Mouse (Mus musculus): ENCODE measurements around the gene Clec3b. TPM values are rescaled to one million over a fixed set of nuclear protein-coding genes. Genes with fewer than 3 reads are reported as not detected.
A peak's percentile ranks its signal among the peaks of the same experiment; 100 is the strongest.

The Clec3b gene
- polyA plus RNA-seq, 1 experiment from 2014 or later, result 0.51 TPM

- 77% methylated on average over 1 of the region's 1 CpGs for WGBS
- no peak overlapping the region for H3K27ac ChIP-seq (replicated peaks; ENCODE audit: low read depth, low read length)
- peaks cover 26% of the 10 kb centered on the region for H3K36me3 ChIP-seq (ENCODE audit: control insufficient read depth, insufficient read depth, low read length)
- no peak overlapping the region for H3K9ac ChIP-seq (replicated peaks; ENCODE audit: low read length)
- H3K27me3 ChIP-seq (ENCODE audit: control insufficient read depth, insufficient read depth, low read length), result no peaks in the 10 kb centered on the region
- H3K9me3 ChIP-seq (ENCODE audit: control insufficient read depth, low read length), result no peaks in the 10 kb centered on the region
- H3K4me2 ChIP-seq (ENCODE audit: low read length), result no peak overlapping the region
- no peak overlapping the region for H3K4me3 ChIP-seq (replicated peaks; ENCODE audit: low read depth, low read length)
- H3K4me1 ChIP-seq (ENCODE audit: control insufficient read depth, insufficient read depth, low read length), result peaks cover 14% of the 10 kb centered on the region
- ATAC-seq (ENCODE audit: low FRiP score, low TSS enrichment) (no peak), DNase-seq (no peak)
These were observed 35.2 kb upstream of the Clec3b start for GRCm38 (mm10) chr9:123115566-123115965.

- no peak for DNase-seq
These were observed 27.7 kb upstream of the Clec3b start for GRCm38 (mm10) chr9:123123017-123123416.

GRCm38 (mm10) chr9:123123571-123124412 is 27.0 kb upstream of the Clec3b start:
- Histone ChIP-seq H3K4me1 (ENCODE audit: control insufficient read depth, insufficient read depth, low read length) (no peaks in the 10 kb centered on the region), H3K27ac (replicated peaks; ENCODE audit: low read depth, low read length) (no peak overlapping the region), H3K4me2 (ENCODE audit: low read length) (no peak overlapping the region), H3K9ac (replicated peaks; ENCODE audit: low read length) (no peak overlapping the region), H3K4me3 (replicated peaks; ENCODE audit: low read depth, low read length) (no peak overlapping the region), H3K27me3 (ENCODE audit: control insufficient read depth, insufficient read depth, low read length) (no peaks in the 10 kb centered on the region), H3K36me3 (ENCODE audit: control insufficient read depth, insufficient read depth, low read length) (peaks cover 78% of the 10 kb centered on the region), H3K9me3 (ENCODE audit: control insufficient read depth, low read length) (no peaks in the 10 kb centered on the region)
- DNase-seq (peak; percentile 58), ATAC-seq (ENCODE audit: low FRiP score, low TSS enrichment) (no peak)
- 96% methylated on average over 6 of the region's 6 CpGs for WGBS

More at GRCm38 (mm10) chr9:123123017-123123416, 27.7 kb upstream of the Clec3b start:
- Histone ChIP-seq H3K36me3 (ENCODE audit: control insufficient read depth, insufficient read depth, low read length) (peaks cover 72% of the 10 kb centered on the region), H3K4me3 (replicated peaks; ENCODE audit: low read depth, low read length) (no peak overlapping the region), H3K27ac (replicated peaks; ENCODE audit: low read depth, low read length) (no peak overlapping the region), H3K4me1 (ENCODE audit: control insufficient read depth, insufficient read depth, low read length) (no peaks in the 10 kb centered on the region), H3K27me3 (ENCODE audit: control insufficient read depth, insufficient read depth, low read length) (no peaks in the 10 kb centered on the region), H3K9me3 (ENCODE audit: control insufficient read depth, low read length) (no peaks in the 10 kb centered on the region), H3K9ac (replicated peaks; ENCODE audit: low read length) (no peak overlapping the region), H3K4me2 (ENCODE audit: low read length) (no peak overlapping the region)
- ATAC-seq (ENCODE audit: low FRiP score, low TSS enrichment), result no peak
- WGBS, result 87% methylated on average over 3 of the region's 3 CpGs

GRCm38 (mm10) chr9:123124413-123124981 is 26.2 kb upstream of the Clec3b start:
- Histone ChIP-seq H3K4me2 (ENCODE audit: low read length) (no peak overlapping the region), H3K36me3 (ENCODE audit: control insufficient read depth, insufficient read depth, low read length) (peaks cover 77% of the 10 kb centered on the region), H3K4me3 (replicated peaks; ENCODE audit: low read depth, low read length) (no peak overlapping the region), H3K4me1 (ENCODE audit: control insufficient read depth, insufficient read depth, low read length) (no peaks in the 10 kb centered on the region), H3K27me3 (ENCODE audit: control insufficient read depth, insufficient read depth, low read length) (no peaks in the 10 kb centered on the region), H3K9ac (replicated peaks; ENCODE audit: low read length) (no peak overlapping the region), H3K27ac (replicated peaks; ENCODE audit: low read depth, low read length) (no peak overlapping the region), H3K9me3 (ENCODE audit: control insufficient read depth, low read length) (no peaks in the 10 kb centered on the region)
- no peak for DNase-seq
- WGBS, result 96% methylated on average over 2 of the region's 2 CpGs
- ATAC-seq (ENCODE audit: low FRiP score, low TSS enrichment), result no peak

- H3K27ac ChIP-seq (replicated peaks; ENCODE audit: low read depth, low read length), result no peak overlapping the region
- DNase-seq (no peak), ATAC-seq (ENCODE audit: low FRiP score, low TSS enrichment) (no peak)
- no peak overlapping the region for H3K9ac ChIP-seq (replicated peaks; ENCODE audit: low read length)
- no peaks in the 10 kb centered on the region for H3K27me3 ChIP-seq (ENCODE audit: control insufficient read depth, insufficient read depth, low read length)
- no peaks in the 10 kb centered on the region for H3K4me1 ChIP-seq (ENCODE audit: control insufficient read depth, insufficient read depth, low read length)
- no peak overlapping the region for H3K4me3 ChIP-seq (replicated peaks; ENCODE audit: low read depth, low read length)
- no peak overlapping the region for H3K4me2 ChIP-seq (ENCODE audit: low read length)
- 99% methylated on average over 6 of the region's 6 CpGs for WGBS
- H3K9me3 ChIP-seq (ENCODE audit: control insufficient read depth, low read length), result no peaks in the 10 kb centered on the region
- peaks cover 80% of the 10 kb centered on the region for H3K36me3 ChIP-seq (ENCODE audit: control insufficient read depth, insufficient read depth, low read length)
These were observed 23.1 kb upstream of the Clec3b start for GRCm38 (mm10) chr9:123127663-123128062.

GRCm38 (mm10) chr9:123132994-123133393 is 17.8 kb upstream of the Clec3b start:
- Histone ChIP-seq H3K27me3 (ENCODE audit: control insufficient read depth, insufficient read depth, low read length) (no peaks in the 10 kb centered on the region), H3K4me3 (replicated peaks; ENCODE audit: low read depth, low read length) (no peak overlapping the region), H3K9ac (replicated peaks; ENCODE audit: low read length) (no peak overlapping the region), H3K4me2 (ENCODE audit: low read length) (no peak overlapping the region), H3K27ac (replicated peaks; ENCODE audit: low read depth, low read length) (no peak overlapping the region), H3K36me3 (ENCODE audit: control insufficient read depth, insufficient read depth, low read length) (peaks cover 98% of the 10 kb centered on the region), H3K9me3 (ENCODE audit: control insufficient read depth, low read length) (no peaks in the 10 kb centered on the region), H3K4me1 (ENCODE audit: control insufficient read depth, insufficient read depth, low read length) (no peaks in the 10 kb centered on the region)
- ATAC-seq (ENCODE audit: low FRiP score, low TSS enrichment), result no peak
- 90% methylated on average over 3 of the region's 3 CpGs for WGBS
- no peak for DNase-seq

- H3K27ac ChIP-seq (replicated peaks; ENCODE audit: low read depth, low read length), result no peak overlapping the region
- no peaks in the 10 kb centered on the region for H3K9me3 ChIP-seq (ENCODE audit: control insufficient read depth, low read length)
- WGBS, result 92% methylated on average over 7 of the region's 7 CpGs
- DNase-seq (no peak), ATAC-seq (ENCODE audit: low FRiP score, low TSS enrichment) (no peak)
- no peak overlapping the region for H3K4me2 ChIP-seq (ENCODE audit: low read length)
- no peak overlapping the region for H3K9ac ChIP-seq (replicated peaks; ENCODE audit: low read length)
- H3K27me3 ChIP-seq (ENCODE audit: control insufficient read depth, insufficient read depth, low read length), result no peaks in the 10 kb centered on the region
- H3K4me1 ChIP-seq (ENCODE audit: control insufficient read depth, insufficient read depth, low read length), result no peaks in the 10 kb centered on the region
- peaks cover 71% of the 10 kb centered on the region for H3K36me3 ChIP-seq (ENCODE audit: control insufficient read depth, insufficient read depth, low read length)
- no peak overlapping the region for H3K4me3 ChIP-seq (replicated peaks; ENCODE audit: low read depth, low read length)
These were observed 13.6 kb upstream of the Clec3b start for GRCm38 (mm10) chr9:123136953-123137682.

GRCm38 (mm10) chr9:123138891-123139474 is 11.8 kb upstream of the Clec3b start:
- ATAC-seq (ENCODE audit: low FRiP score, low TSS enrichment) (no peak), DNase-seq (peak; percentile 15)
- Histone ChIP-seq H3K27me3 (ENCODE audit: control insufficient read depth, insufficient read depth, low read length) (no peaks in the 10 kb centered on the region), H3K9me3 (ENCODE audit: control insufficient read depth, low read length) (no peaks in the 10 kb centered on the region), H3K4me1 (ENCODE audit: control insufficient read depth, insufficient read depth, low read length) (no peaks in the 10 kb centered on the region), H3K4me3 (replicated peaks; ENCODE audit: low read depth, low read length) (no peak overlapping the region), H3K4me2 (ENCODE audit: low read length) (no peak overlapping the region), H3K9ac (replicated peaks; ENCODE audit: low read length) (no peak overlapping the region), H3K36me3 (ENCODE audit: control insufficient read depth, insufficient read depth, low read length) (peaks cover 52% of the 10 kb centered on the region), H3K27ac (replicated peaks; ENCODE audit: low read depth, low read length) (0 out of 2 replicates have a peak overlapping the region, but pooled peaks have one; percentile 50)
- WGBS, result 69% methylated on average over 5 of the region's 5 CpGs

Measured in midbrain, embryonic 14.5 days (tissue).